Mouse (Mus musculus) midbrain, embryonic 10.5 days (tissue): ENCODE measurements around the gene Hc. TPM values are rescaled to one million over a fixed set of nuclear protein-coding genes. Genes with fewer than 3 reads are reported as not detected.

Source experiments
- DNase-seq: peaks from one replicate; pipeline ENCODE4 v3.0.0-alpha.2; 2017; ENCODE audit warnings: low spot score
- H3K27ac ChIP-seq: fragments of 300-500 bp; sonication (generic); replicated peaks from 2 replicates; pipeline ENCODE4 v1.5.1; 2016; ENCODE audit warnings: mild to moderate bottlenecking
- H3K27me3 ChIP-seq: fragments of 300-500 bp; sonication (generic); 2 replicates; pipeline ENCODE4 v1.6.1; 2016; ENCODE audit warnings: low read depth, mild to moderate bottlenecking; ENCODE audit not compliant: poor library complexity, severe bottlenecking
- H3K36me3 ChIP-seq: fragments of 300-500 bp; sonication (generic); 2 replicates; pipeline ENCODE4 v1.6.1; 2016; ENCODE audit warnings: mild to moderate bottlenecking, moderate library complexity
- H3K4me1 ChIP-seq: fragments of 300-500 bp; sonication (generic); 2 replicates; pipeline ENCODE4 v1.6.1; 2016
- H3K4me3 ChIP-seq: fragments of 300-500 bp; sonication (generic); 2 replicates; pipeline ENCODE4 v1.5.1; 2016; ENCODE audit warnings: mild to moderate bottlenecking, moderate library complexity
- H3K9me3 ChIP-seq: fragments of 300-500 bp; sonication (generic); replicated peaks from 2 replicates; pipeline ENCODE4 v1.6.1; 2016; ENCODE audit warnings: mild to moderate bottlenecking
- WGBS: fragments of 180-500 bp; shearing (Covaris S2); methylation state at CpG from one replicate; pipeline ENCODE4 v1.1.7; 2016; 5-methylcytosine and 5-hydroxymethylcytosine counted together
- polyA plus RNA-seq: library from polyadenylated mRNA; unstranded; fragments of >200 nt; fragmentation: Nextera tagmentation; extraction: Ambion mirVana; gene quantifications from 2 replicates; pipeline ENCODE4 v1.2.1, GENCODE M21; 2016

Gene Hc
- polyA plus RNA-seq, 1 experiment from 2014 or later, result 0.99 TPM

DNA sequence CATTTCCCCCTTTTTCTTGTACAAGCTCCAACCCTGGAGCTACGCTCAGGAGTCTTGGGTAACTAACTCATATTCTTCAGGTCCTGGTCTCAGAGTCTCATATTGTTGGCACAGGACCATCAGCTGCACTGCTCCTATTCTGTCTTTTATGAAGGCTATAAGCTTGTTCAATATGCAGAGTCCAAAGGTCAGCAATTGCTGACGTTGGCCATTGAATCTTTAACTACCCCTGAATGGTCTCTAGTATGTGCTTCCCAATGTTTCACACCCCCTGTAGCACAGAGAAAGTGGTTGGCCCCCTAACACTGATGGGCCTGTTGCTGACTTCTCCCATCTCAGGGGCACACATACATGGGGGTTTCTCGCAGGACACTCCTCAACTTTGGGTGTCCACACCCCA, 13.1 kb upstream of the Hc start:
- Histone ChIP-seq H3K27me3 (no peaks in the 10 kb centered on the region), H3K4me1 (no peaks in the 10 kb centered on the region), H3K36me3 (no peaks in the 10 kb centered on the region), H3K9me3 (peaks cover 3% of the 10 kb centered on the region), H3K4me3 (no peak overlapping the region), H3K27ac (no peak overlapping the region)
- WGBS, result 85% methylated on average over 3 of the region's 3 CpGs
- DNase-seq, result no peak

DNA sequence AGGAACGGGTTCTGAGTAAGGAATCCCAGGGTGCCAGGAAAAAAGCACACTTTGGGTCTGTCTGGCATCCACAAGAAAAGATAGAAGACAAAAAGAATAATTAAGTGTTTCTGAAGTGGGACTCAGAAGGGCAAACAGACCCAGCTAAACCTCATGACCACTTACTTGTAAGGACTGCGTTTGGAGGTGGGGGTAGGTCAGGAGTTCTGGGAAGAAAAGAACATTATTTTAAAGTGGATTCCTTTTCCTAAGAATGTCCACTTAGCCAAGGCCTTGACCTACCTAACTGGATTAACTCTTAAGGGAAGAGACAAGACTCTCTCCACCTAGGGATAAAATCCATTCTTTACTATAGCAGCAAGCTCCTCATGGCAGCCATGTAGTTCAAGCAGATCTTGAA, 11.3 kb upstream of the Hc start:
- H3K27me3 ChIP-seq, result no peaks in the 10 kb centered on the region
- no peak for DNase-seq
- peaks cover 3% of the 10 kb centered on the region for H3K9me3 ChIP-seq
- WGBS, result 84% methylated on average over 2 of the region's 2 CpGs
- no peaks in the 10 kb centered on the region for H3K4me1 ChIP-seq
- no peak overlapping the region for H3K4me3 ChIP-seq
- H3K27ac ChIP-seq, result no peak overlapping the region
- no peaks in the 10 kb centered on the region for H3K36me3 ChIP-seq

DNA sequence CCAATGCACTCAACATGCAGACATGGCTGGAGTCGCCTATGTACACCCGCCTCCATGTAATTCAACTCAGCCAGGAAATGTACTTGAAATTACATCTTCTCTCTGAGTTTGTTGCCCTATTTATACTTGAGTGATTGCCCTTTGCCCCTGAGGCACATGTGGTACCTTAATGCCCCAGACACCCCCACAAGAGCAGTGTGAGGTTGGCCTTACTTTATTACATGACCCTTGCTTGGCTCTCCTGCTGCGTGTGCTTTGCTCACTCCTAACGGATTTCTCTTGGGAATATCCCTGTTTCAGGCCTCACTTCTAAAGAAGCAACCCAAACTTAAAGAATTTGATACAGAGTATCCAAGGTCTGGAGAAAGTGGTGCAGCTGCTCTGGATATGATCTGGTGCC, 9.0 kb upstream of the Hc start:
- 87% methylated on average over 4 of the region's 4 CpGs for WGBS

DNA sequence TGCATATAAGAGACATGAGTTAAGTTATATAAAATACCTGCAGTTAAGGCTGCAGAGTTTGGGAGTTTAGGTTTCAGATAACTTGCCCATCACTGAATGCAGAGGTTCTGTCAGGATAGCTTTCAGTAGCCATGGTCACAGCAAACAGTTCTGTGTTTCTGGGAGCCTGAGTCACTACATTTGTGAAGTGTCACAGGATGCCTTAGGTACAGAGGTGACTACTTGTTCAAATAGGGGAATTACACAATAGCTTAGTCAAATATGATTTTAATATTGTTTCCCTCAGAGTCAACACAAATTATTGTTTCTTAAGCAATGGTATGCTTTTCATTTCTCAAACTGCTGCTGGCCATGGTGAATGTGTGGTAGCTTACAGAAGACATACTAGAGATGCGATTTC, 7.9 kb upstream of the Hc start:
- H3K4me3 ChIP-seq, result no peak overlapping the region
- no peaks in the 10 kb centered on the region for H3K27me3 ChIP-seq
- no peak overlapping the region for H3K27ac ChIP-seq
- peaks cover 3% of the 10 kb centered on the region for H3K9me3 ChIP-seq
- no peak for DNase-seq
- 93% methylated on average over 1 of the region's 1 CpGs for WGBS
- no peaks in the 10 kb centered on the region for H3K36me3 ChIP-seq
- no peaks in the 10 kb centered on the region for H3K4me1 ChIP-seq

More for the DNA sequence above, 9.0 kb upstream of the Hc start:
- H3K4me3 ChIP-seq, result no peak overlapping the region
- no peaks in the 10 kb centered on the region for H3K36me3 ChIP-seq
- H3K9me3 ChIP-seq, result peaks cover 3% of the 10 kb centered on the region
- H3K27me3 ChIP-seq, result no peaks in the 10 kb centered on the region
- no peaks in the 10 kb centered on the region for H3K4me1 ChIP-seq
- no peak for DNase-seq
- H3K27ac ChIP-seq, result no peak overlapping the region

DNA sequence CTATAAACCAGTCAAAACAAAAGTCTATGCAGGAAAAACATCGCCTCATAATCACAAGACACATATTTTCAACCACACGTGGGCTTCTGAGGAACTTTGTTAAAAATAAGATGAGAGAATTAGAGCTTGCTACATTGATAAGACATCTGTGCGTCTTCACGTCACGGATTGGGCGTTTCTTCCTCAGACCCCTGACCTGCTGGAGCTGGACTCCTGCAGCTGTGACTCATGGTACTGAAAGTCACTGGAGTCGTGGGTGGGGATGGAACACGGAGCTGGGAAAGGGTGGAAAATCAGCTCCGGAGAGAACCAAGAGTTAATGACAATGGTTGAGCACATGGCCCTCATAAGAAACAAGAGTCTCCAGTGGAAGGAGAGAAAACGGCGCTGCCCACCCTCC, 5.9 kb upstream of the Hc start:
- H3K4me1 ChIP-seq, result no peaks in the 10 kb centered on the region
- DNase-seq, result no peak
- no peak overlapping the region for H3K27ac ChIP-seq
- no peak overlapping the region for H3K4me3 ChIP-seq
- H3K9me3 ChIP-seq, result no peaks in the 10 kb centered on the region
- H3K36me3 ChIP-seq, result no peaks in the 10 kb centered on the region
- H3K27me3 ChIP-seq, result no peaks in the 10 kb centered on the region
- 92% methylated on average over 11 of the region's 11 CpGs for WGBS

DNA sequence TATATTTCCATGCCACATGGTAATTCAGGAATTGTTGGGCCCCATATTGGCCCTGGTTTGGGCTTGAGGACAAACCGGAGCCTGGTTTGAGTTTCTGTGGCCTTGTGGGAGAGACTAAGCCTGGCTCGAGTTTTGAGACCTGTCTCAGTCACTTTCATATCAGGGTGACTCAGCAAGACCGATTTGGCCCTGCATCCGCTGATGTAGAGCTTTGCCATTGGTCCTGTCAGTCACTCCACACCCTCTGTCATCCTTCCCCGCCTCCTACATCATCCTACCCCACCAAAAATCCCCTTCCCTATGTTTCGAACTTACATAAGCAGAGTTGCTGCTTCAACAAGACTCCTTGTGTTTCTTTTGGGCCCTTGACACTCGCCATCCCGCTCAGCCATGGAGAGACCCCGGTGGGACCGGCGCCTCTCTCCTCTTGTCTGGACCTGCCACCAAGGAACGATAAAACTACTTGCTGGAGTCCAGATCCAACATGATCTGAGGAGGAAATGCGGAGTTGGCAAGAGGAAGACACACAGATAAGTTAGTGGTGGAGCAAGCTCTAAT, 5.4 kb upstream of the Hc start:
- H3K4me3 ChIP-seq, result no peak overlapping the region
- no peaks in the 10 kb centered on the region for H3K36me3 ChIP-seq
- no peaks in the 10 kb centered on the region for H3K27me3 ChIP-seq
- no peak overlapping the region for H3K27ac ChIP-seq
- WGBS, result 90% methylated on average over 13 of the region's 13 CpGs
- no peaks in the 10 kb centered on the region for H3K4me1 ChIP-seq
- no peaks in the 10 kb centered on the region for H3K9me3 ChIP-seq
- no peak for DNase-seq

DNA sequence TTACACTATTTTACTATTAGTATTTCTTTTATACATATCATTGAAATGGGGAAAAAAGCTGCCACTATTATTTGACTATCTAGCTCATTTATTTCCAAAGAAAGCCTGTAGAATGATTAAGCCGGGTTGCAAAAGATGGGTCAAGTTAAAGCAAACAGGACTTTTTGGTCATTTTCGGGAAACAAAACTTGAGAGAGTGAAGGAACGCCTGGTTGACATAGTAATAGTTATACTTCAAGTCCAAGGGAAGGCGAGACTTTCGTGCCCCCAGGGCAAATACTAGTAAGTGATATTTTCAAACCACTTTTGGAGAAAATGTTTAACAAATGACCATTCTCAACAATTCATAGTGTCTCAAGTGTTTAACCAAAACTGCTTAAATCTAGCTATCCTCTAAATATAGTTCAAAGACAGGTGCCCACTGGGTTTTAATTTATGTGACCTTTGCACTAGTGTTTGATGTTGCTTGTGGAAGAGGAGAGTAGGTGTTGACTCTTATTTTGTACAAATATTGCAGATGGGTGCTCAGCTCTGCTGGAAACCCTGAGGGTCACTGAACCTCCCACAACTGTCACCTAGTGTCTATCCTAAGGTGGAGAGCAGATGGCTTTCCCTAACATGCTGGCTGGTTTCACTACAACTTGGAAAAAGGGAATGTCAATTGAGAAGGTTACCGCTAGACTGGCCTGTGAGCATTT, 2.2 kb upstream of the Hc start:
- WGBS, result 92% methylated on average over 6 of the region's 6 CpGs
- H3K27ac ChIP-seq, result no peak overlapping the region
- no peaks in the 10 kb centered on the region for H3K4me1 ChIP-seq
- H3K9me3 ChIP-seq, result no peaks in the 10 kb centered on the region
- no peak overlapping the region for H3K4me3 ChIP-seq
- H3K27me3 ChIP-seq, result no peaks in the 10 kb centered on the region
- H3K36me3 ChIP-seq, result no peaks in the 10 kb centered on the region
- DNase-seq, result no peak

DNA sequence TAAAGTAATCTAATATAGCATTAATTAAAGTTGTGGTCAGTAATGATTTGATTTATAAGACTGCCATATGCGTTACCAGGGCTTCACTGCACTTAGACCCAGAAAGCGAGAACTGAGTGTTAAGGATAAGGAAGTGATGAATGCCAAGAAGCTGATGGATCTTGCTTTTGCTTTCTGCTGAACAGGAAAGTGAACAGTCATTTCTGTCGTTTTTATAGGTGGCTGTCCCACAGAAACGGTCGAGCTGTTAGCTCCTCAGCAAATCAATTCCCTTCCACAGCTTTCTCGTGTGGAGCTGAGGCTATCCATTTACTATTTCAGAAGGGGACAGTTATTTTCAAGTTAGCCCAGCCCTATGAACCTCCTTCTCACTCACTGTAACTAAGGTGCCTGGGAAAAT, 341 bp downstream of the Hc start:
- no peaks in the 10 kb centered on the region for H3K9me3 ChIP-seq
- 87% methylated on average over 6 of the region's 6 CpGs for WGBS
- no peak overlapping the region for H3K4me3 ChIP-seq
- H3K27me3 ChIP-seq, result no peaks in the 10 kb centered on the region
- no peaks in the 10 kb centered on the region for H3K36me3 ChIP-seq
- H3K4me1 ChIP-seq, result no peaks in the 10 kb centered on the region
- no peak for DNase-seq
- H3K27ac ChIP-seq, result no peak overlapping the region

DNA sequence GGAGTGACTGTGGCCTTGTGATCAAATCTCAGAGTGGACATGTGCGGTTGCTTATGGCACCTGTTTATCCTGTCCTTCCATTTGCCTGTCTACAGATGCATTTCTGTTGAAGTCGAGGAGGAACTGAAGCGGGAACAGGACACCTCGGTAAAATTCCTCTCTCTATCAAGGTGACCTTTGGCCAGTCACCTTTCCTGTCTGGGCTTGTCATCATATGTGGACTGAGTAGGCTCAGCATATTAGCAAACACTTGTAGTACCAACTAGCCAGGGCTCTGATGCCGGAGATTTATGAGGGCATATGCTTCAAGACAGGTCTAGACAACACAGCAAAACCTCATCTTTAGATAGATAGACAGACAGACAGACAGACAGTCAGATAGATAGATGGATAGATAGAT, 982 bp downstream of the Hc start:
- H3K4me1 ChIP-seq, result no peaks in the 10 kb centered on the region
- H3K27ac ChIP-seq, result no peak overlapping the region
- no peaks in the 10 kb centered on the region for H3K36me3 ChIP-seq
- no peaks in the 10 kb centered on the region for H3K9me3 ChIP-seq
- H3K27me3 ChIP-seq, result no peaks in the 10 kb centered on the region
- no peak for DNase-seq
- WGBS, result 85% methylated on average over 5 of the region's 5 CpGs
- no peak overlapping the region for H3K4me3 ChIP-seq

DNA sequence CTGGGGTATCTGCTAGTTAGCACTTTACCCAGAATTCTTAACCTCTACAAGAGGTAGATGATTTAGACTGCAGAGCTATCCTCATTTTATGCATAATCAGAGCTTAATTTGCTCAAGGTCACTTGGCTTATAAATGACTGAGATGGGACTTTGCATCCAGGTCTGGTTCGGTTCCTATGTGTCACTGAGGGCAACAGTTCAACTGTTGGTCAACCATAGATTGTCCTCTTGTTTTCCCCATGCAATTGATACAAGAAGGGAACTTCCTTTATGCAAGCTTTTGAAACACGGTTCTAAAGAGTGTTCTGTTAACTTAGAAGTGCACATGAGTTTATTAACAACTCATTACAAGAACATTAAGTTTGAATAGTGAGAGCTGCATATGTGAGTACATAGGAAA, 2.9 kb downstream of the Hc start:
- WGBS, result 84% methylated on average over 2 of the region's 2 CpGs
- no peaks in the 10 kb centered on the region for H3K36me3 ChIP-seq
- H3K4me3 ChIP-seq, result no peak overlapping the region
- no peaks in the 10 kb centered on the region for H3K27me3 ChIP-seq
- H3K27ac ChIP-seq, result no peak overlapping the region
- H3K4me1 ChIP-seq, result no peaks in the 10 kb centered on the region
- DNase-seq, result no peak
- no peaks in the 10 kb centered on the region for H3K9me3 ChIP-seq

DNA sequence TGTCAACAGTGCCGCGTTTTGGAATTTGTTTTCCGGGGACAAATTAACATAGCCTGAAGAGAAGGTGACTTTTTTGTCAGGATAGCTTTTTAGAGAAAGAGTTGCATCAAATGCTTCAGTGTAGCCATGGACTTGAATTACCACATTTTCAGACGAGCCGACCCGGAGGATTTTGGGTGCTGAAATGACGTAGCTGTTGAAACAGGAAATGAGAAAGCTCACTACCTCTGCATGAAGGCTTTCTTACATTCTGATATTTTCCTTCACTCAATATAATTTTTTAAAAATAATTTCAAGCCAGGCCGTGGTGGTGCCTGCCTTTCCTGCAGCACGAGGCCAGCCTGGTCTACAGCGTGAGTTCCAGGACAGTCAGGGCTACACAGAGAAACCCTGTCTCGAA, 4.0 kb downstream of the Hc start:
- H3K27ac ChIP-seq, result no peak overlapping the region
- H3K36me3 ChIP-seq, result no peaks in the 10 kb centered on the region
- DNase-seq, result no peak
- no peaks in the 10 kb centered on the region for H3K27me3 ChIP-seq
- WGBS, result 90% methylated on average over 11 of the region's 11 CpGs
- H3K4me3 ChIP-seq, result no peak overlapping the region
- no peaks in the 10 kb centered on the region for H3K9me3 ChIP-seq
- H3K4me1 ChIP-seq, result no peaks in the 10 kb centered on the region

DNA sequence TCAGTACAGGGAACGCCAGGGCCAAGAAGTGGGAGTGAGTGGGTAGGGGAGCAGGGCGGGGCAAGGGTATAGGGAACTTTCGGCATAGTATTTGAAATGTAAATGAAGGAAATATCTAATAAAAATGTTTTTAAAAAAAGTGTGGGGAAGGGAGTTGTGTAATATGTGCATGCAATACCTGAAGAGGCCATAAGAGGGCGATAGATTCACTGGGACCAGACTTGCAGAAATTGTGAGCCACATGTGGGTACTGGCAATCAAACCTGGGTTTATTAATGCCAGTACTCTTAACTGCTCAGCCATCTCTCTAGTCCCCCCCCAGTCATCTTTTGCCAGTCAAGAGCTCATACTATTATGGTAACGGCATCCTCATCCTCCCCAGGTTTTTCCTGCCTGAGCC, 12.4 kb downstream of the Hc start:
- DNase-seq, result no peak
- H3K4me1 ChIP-seq, result no peaks in the 10 kb centered on the region
- H3K4me3 ChIP-seq, result no peak overlapping the region
- 40% methylated on average over 5 of the region's 5 CpGs for WGBS
- no peaks in the 10 kb centered on the region for H3K27me3 ChIP-seq
- no peaks in the 10 kb centered on the region for H3K36me3 ChIP-seq
- H3K27ac ChIP-seq, result no peak overlapping the region
- no peaks in the 10 kb centered on the region for H3K9me3 ChIP-seq

DNA sequence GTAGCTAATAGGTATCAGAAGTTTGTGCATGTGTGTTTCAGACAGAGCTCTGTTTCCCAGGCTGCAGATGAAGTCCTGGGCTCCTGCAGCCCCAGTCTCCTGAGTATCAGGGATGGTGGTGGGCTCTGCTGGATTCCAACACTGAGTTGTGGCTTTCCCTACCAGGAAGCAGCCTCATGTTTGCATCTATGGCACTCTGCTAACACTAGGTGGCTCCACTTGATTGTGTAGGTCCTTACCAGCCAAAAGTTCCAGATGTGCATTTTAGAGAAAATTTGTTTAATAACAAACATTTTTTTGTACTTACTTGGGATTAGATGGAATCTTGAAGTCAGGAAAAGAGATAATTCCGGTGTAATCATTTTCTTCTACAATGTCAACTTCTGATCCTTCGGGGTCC, 16.3 kb downstream of the Hc start:
- no peak for DNase-seq
- H3K27me3 ChIP-seq, result no peaks in the 10 kb centered on the region
- 81% methylated on average over 2 of the region's 2 CpGs for WGBS
- no peaks in the 10 kb centered on the region for H3K4me1 ChIP-seq
- no peaks in the 10 kb centered on the region for H3K36me3 ChIP-seq
- H3K27ac ChIP-seq, result no peak overlapping the region
- H3K9me3 ChIP-seq, result peaks cover 8% of the 10 kb centered on the region; the same call in 1 of the 2 replicates
- no peak overlapping the region for H3K4me3 ChIP-seq
